Mouse (Mus musculus): ENCODE data around the gene Gm20388.

- TF ChIP-seq HCFC1 (IDR thresholded peaks at IDR 0.05; ENCODE audit: borderline replicate concordance, insufficient read depth, low read length) (no peak), ZNF384 (IDR thresholded peaks at IDR 0.05; ENCODE audit: low read depth, low read length) (no peak), ZC3H11A (IDR thresholded peaks at IDR 0.05; ENCODE audit: borderline replicate concordance, low read depth, low read length) (no peak), CHD2 (IDR thresholded peaks at IDR 0.05; ENCODE audit: low read depth, low read length) (no peak), MAFK (IDR thresholded peaks at IDR 0.05; ENCODE audit: insufficient read depth, low read depth, low read length) (no peak)
Observed at GRCm38 (mm10) chr8:121981520-121981895, 2070.9 kb downstream of the Gm20388 start.
